Mouse (Mus musculus): ENCODE results near the gene Treml1.

The Treml1 gene

GRCm38 (mm10) chr17:48408526-48409291, 49.0 kb downstream of the Treml1 start:
- peak; percentile 57 for DNase-seq (ENCODE audit: low read depth, low spot score)

DNA sequence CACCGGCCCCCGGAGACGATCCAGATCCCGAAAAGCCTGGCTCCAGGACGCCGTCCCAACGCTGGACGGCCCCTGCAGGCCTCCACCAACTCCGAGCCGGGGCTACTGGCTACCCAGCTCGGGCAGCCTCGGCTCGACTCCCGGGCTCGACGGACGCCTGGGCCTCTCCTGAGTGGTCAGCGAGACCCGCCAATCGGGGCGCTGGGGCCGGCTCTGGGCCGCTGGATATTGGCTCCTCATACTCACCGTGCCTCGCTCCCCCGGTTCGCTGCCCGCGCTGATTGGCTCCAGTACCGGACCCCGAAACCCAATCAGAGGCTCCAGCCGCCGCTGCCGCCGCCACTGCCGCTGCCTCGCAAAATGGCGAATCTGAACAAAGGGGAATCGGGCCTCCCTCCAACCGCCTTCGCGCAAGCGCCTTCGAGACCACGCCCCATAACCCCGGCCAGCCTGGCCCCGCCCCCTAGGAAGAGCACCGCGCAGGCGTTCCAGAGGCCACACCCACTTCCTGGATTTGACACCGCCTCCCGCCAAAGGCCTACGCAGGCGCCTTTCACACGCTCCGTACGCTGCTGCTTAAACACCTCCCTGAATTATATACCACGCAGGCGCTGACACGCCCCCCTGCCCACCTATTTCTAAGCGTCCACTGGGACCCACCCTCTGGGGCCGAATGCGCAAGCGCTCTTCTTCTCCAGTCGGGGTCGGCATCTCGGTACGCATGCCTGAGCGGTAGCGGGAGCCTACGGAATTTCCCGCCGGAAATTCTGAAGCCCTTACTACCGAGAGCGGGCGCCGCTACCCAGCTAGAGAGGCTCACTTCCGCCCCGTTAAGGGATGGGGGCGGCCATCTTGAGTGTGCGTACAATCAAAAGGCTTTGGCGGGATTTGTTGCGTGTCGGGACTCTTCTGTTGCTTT, 49.9 kb downstream of the Treml1 start, which contains the start of the genes Nfya and Oard1:
TSS of gene Nfya (minus strand) at position 527 of the 919 bp plus-strand sequence.
TSS of gene Oard1 (plus strand) at position 635 of the 919 bp plus-strand sequence.
- DNase-seq (ENCODE audit: low read depth, low spot score), result peak; percentile 100

- DNase-seq (ENCODE audit: low read depth, low spot score), result peak; percentile 50
Measured at GRCm38 (mm10) chr17:48410299-48410785, 50.6 kb downstream of the Treml1 start.

DNA sequence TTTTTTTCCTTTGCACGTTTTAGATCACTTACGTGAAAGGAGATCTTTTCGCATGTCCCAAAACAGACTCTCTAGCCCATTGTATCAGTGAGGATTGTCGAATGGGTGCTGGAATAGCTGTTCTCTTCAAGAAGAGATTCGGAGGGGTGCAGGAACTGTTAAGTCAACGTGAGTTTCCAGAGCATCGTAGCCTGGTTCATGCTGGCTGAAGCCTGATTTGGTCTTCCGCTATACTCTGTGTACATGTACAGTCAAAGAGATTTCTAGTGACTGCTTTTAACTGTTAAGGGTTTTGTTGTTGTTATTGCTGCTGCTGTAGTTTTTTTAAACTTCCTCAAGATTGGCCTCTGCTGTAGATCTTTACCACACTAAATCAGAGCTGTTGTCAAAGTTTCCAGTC, 51.5 kb downstream of the Treml1 start:
- DNase-seq (ENCODE audit: low read depth, low spot score), result no peak

GRCm38 (mm10) chr17:48416011-48416410, 56.3 kb downstream of the Treml1 start:
- no peak for DNase-seq (ENCODE audit: low read depth, low spot score)
